Mouse (Mus musculus): ENCODE results near the gene Rer1. TPM values are rescaled to one million over a fixed set of nuclear protein-coding genes. Genes with fewer than 3 reads are reported as not detected.

Rer1 gene
- polyA plus RNA-seq, 1 experiment, result 84.0 TPM

DNA sequence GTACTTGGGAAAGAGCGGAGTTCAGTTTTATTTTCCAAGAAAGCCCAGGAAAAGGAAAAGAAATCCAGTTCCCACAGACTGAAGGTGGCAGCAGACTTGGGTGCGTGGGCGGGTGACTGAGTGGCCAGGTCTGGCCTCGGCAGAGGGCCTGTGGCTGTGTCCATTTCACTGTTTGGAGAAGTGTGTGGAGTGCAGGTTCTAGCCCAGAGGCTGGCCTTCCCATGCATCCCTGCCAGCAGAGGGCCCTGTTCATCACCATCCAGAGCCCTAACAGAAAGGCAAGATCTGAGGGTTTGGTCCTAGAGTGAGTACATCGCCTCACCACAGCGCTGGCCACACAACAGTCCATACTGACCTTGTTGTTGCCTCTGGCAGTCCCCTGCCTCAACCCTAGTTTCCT, 17.0 kb downstream of the Rer1 start:
- no peak for DNase-seq (ENCODE audit: low read depth)

DNA sequence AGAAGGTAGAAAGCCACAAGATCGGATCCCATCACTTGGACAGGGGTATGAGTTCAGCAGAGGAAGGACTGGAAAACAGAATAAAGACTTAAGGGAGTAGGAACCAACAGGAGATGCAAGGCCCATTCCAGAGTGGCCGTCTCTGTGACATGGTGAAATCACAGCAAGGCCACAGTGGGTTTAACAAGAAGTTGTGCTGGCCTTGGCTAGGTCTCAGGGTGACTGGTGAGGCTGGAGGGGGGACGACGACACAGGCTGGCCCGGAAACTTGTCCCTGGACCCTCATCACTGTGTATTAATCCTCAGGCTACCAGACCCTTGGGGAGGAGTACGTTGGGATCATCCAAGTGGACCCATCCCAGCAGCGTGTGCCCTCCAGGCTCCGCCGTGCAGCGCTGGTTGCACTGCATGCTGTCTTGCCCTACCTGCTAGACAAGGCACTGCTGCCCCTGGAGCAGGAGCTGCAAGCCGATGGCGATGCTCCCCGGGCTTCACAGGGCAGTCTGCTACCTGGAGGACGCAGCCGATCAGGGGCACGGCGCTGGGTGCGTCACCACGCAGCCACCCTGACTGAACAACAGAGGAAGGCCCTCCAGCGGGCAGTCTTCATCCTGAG, 17.7 kb downstream of the Rer1 start:
- TF ChIP-seq POLR2A (IDR thresholded peaks at IDR 0.05; ENCODE audit: borderline replicate concordance, extremely low read depth, insufficient read depth, insufficient read length, poor library complexity, severe bottlenecking) (no peak), CTCF (IDR thresholded peaks at IDR 0.05; ENCODE audit: borderline replicate concordance, extremely low read depth, insufficient read depth, insufficient read length) (no peak)
- no peak for DNase-seq (ENCODE audit: low read depth)

More for the DNA sequence above, 17.0 kb downstream of the Rer1 start:
- TF ChIP-seq POLR2A (IDR thresholded peaks at IDR 0.05; ENCODE audit: borderline replicate concordance, extremely low read depth, insufficient read depth, insufficient read length, poor library complexity, severe bottlenecking) (no peak), CTCF (IDR thresholded peaks at IDR 0.05; ENCODE audit: borderline replicate concordance, extremely low read depth, insufficient read depth, insufficient read length) (peak; percentile 37; the same call in 1 of the 2 replicates)

GRCm38 (mm10) chr4:155066834-155067522, 19.2 kb downstream of the Rer1 start, which contains the start of gene Pex10:
Gene Pex10 (plus strand): TSS chr4:155067016.
- TF ChIP-seq CTCF (IDR thresholded peaks at IDR 0.05; ENCODE audit: borderline replicate concordance, extremely low read depth, insufficient read depth, insufficient read length) (no peak), POLR2A (IDR thresholded peaks at IDR 0.05; ENCODE audit: borderline replicate concordance, extremely low read depth, insufficient read depth, insufficient read length, poor library complexity, severe bottlenecking) (peak; percentile 91)
- DNase-seq (ENCODE audit: low read depth), result peak; percentile 98

DNA sequence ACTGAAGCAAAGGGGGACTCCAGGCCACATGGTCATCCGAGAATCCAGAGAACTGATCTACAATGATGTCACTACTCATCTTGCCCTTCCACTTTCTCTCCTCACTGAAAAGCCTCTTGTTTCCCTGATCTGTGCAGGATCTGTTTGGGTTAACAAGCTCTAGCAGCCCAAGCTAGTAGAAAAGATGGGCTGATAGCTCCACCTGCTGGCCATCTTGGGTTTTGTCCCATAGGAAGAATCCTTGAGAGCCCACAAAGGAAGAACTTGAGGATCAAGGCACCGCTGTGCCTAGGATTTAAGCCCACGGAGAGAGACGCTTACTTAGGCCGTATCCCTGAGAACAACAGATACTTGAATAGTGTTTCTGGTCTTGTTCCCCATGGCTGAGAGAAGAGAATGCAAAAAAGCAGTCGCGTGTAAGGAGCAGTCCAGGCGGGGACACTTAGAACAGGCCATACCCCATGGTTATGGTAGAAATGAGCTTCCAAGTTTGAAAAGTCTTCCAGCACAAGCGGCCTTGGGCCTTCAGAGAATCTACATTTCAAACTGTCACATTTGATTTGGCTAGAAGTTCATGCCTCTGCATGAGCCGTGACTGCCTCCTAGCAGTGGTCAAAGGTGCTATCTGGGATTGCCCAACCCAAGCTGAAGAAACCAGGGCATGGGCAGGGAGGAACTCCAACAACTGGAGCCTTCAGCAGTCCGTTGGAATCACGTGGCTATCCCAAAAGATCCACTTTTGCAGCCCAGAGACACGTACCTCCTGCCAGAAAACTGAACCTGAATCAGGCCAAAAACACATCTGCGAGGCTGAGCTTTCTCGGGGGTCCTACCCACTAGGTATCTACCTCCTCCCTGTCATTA, 20.0 kb downstream of the Rer1 start:
- peak; percentile 97 for DNase-seq (ENCODE audit: low read depth)
- TF ChIP-seq CTCF (IDR thresholded peaks at IDR 0.05; ENCODE audit: borderline replicate concordance, extremely low read depth, insufficient read depth, insufficient read length), result peak; percentile 86
- no peak for TF ChIP-seq POLR2A (IDR thresholded peaks at IDR 0.05; ENCODE audit: borderline replicate concordance, extremely low read depth, insufficient read depth, insufficient read length, poor library complexity, severe bottlenecking)

DNA sequence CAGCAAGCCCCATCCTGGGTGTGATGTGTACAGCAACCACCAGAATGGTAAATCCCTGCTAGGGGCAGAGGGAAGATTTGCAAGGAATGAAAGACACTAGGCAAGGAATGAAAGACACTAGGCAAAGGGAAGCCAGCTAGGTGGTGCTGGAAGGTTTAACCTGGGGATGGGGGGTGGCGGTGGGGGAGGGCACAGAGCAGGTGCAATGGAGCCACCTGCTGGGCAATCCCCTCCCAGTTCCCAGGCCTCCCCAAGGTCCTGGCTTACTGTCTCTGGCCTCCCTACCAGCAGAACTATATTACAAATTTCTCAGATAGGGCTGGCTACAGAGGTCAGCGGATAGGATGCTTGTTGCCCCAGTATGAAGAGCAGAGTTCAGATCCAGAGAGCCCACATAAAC, 21.7 kb downstream of the Rer1 start:
- no peak for DNase-seq (ENCODE audit: low read depth)
- TF ChIP-seq CTCF (IDR thresholded peaks at IDR 0.05; ENCODE audit: borderline replicate concordance, extremely low read depth, insufficient read depth, insufficient read length) (no peak), POLR2A (IDR thresholded peaks at IDR 0.05; ENCODE audit: borderline replicate concordance, extremely low read depth, insufficient read depth, insufficient read length, poor library complexity, severe bottlenecking) (no peak)

GRCm38 (mm10) chr4:155063895-155064294, 22.3 kb downstream of the Rer1 start:
- no peak for DNase-seq (ENCODE audit: low read depth)
- TF ChIP-seq CTCF (IDR thresholded peaks at IDR 0.05; ENCODE audit: borderline replicate concordance, extremely low read depth, insufficient read depth, insufficient read length) (no peak), POLR2A (IDR thresholded peaks at IDR 0.05; ENCODE audit: borderline replicate concordance, extremely low read depth, insufficient read depth, insufficient read length, poor library complexity, severe bottlenecking) (no peak)

GRCm38 (mm10) chr4:155058325-155058724, 27.9 kb downstream of the Rer1 start:
- TF ChIP-seq CTCF (IDR thresholded peaks at IDR 0.05; ENCODE audit: borderline replicate concordance, extremely low read depth, insufficient read depth, insufficient read length), result no peak
- no peak for TF ChIP-seq POLR2A (IDR thresholded peaks at IDR 0.05; ENCODE audit: borderline replicate concordance, extremely low read depth, insufficient read depth, insufficient read length, poor library complexity, severe bottlenecking)
- no peak for DNase-seq (ENCODE audit: low read depth)

DNA sequence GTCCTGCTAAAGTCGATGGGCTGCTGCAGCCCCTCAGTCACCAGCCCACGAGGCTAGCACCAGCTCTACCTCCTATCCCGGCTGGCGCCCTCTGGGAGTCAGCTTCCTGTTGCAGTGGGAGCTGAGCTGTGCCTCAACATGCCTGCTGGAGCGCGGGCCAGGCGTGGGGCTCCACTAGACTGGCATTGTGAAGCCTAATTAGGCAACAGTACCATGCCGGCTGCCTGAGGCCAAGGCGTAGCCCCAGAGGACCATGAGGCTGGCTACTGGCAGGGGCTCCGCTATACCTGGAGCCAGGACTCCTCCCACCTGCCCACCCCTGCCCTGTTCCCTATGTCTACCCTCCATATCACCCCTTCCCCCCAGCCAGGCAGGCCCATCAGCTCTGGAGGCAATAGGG, 29.5 kb downstream of the Rer1 start, which contains the start of gene Plch2:
Gene Plch2 (minus strand): TSS at position 61 of the 400 bp plus-strand sequence.
- DNase-seq (ENCODE audit: low read depth), result peak; percentile 57
- TF ChIP-seq CTCF (IDR thresholded peaks at IDR 0.05; ENCODE audit: borderline replicate concordance, extremely low read depth, insufficient read depth, insufficient read length) (no peak), POLR2A (IDR thresholded peaks at IDR 0.05; ENCODE audit: borderline replicate concordance, extremely low read depth, insufficient read depth, insufficient read length, poor library complexity, severe bottlenecking) (no peak)

DNA sequence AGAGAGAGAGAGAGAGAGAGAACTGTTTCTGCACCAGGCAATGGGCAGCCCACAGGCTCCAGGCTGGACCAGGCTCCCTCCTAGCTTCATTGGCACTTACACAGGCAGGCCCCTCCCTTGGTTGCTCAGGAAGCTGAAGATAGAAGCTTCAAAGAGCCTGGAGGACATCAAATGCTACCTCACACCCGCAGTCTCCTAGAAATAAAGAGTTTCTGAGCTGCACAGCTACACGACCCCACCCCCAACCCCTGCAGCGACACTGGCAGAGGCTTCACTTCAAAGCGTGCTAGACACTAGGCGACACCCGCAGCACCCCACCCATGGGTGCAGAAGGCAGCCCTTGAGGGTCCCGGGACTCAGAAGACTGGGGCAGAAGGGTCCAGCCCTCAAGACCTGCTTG, 36.1 kb downstream of the Rer1 start:
- no peak for TF ChIP-seq POLR2A (IDR thresholded peaks at IDR 0.05; ENCODE audit: borderline replicate concordance, extremely low read depth, insufficient read depth, insufficient read length, poor library complexity, severe bottlenecking)

DNA sequence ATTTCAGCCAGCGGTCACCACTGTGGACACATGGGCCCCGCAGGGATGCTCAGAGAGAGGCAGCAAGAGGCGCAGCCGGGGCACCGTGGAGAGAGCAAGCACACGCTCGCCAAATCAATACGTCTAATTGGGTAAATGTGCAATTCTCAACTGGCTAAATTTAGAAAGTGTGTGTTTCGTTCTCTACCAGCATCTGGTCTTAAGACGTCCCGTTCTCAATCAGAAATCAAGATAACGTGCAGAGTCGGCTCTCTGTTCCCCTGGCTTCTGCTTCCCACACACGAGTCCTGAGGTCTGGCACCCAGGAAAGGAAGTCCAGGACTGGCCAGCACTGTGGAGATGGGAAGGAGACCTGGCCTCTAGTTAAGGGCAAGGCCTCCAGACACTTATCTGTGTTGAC, 39.5 kb downstream of the Rer1 start:
- TF ChIP-seq CTCF (IDR thresholded peaks at IDR 0.05; ENCODE audit: borderline replicate concordance, extremely low read depth, insufficient read depth, insufficient read length), result no peak
- TF ChIP-seq POLR2A (IDR thresholded peaks at IDR 0.05; ENCODE audit: borderline replicate concordance, extremely low read depth, insufficient read depth, insufficient read length, poor library complexity, severe bottlenecking), result no peak
- no peak for DNase-seq (ENCODE audit: low read depth)

More for the DNA sequence above, 36.1 kb downstream of the Rer1 start:
- DNase-seq (ENCODE audit: low read depth), result no peak

DNA sequence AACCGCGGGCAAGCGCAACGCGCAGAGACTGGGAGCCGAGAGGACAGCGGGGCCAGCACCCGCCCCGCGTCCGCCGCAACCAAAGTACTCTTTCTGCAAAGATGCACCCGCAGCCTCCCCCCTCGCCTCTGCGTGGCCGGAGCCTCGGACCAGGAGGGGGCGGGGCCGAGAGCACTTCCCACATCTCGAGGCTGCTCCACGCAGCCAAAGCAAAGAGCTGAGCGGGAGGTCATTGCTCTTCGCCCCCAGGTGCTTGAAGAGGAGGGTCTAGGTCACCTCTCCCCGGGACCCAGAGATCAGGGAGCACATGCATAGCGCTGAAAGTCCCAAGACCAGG, 42.9 kb downstream of the Rer1 start:
- TF ChIP-seq POLR2A (IDR thresholded peaks at IDR 0.05; ENCODE audit: borderline replicate concordance, extremely low read depth, insufficient read depth, insufficient read length, poor library complexity, severe bottlenecking), result no peak
- no peak for TF ChIP-seq CTCF (IDR thresholded peaks at IDR 0.05; ENCODE audit: borderline replicate concordance, extremely low read depth, insufficient read depth, insufficient read length)
- no peak for DNase-seq (ENCODE audit: low read depth)

Data from brain, embryonic 14.5 days (tissue).